Mouse (Mus musculus) brain, embryonic 14.5 days (tissue): Measurements from ENCODE around the gene Cacna2d4. TPM values are rescaled to one million over a fixed set of nuclear protein-coding genes. Genes with fewer than 3 reads are reported as not detected.
"Not testable (repeated sequence)": the region's sequence is repeated elsewhere in the genome, so short reads cannot be mapped to it uniquely, and the experiment has no call there.

Source experiments
- DNase-seq: peaks from one replicate; pipeline ENCODE4 v3.0.0-alpha.2; 2011; ENCODE audit warnings: low read depth
- CTCF ChIP-seq: fragments of 200-500 bp; IDR thresholded peaks from 2 replicates; pipeline ENCODE4 v1.5.1; 2012; ENCODE audit warnings: inconsistent platforms, mild to moderate bottlenecking, moderate library complexity, borderline replicate concordance; ENCODE audit not compliant: insufficient read depth, insufficient read length; ENCODE audit errors: extremely low read depth
- POLR2A ChIP-seq: fragments of 200-500 bp; IDR thresholded peaks from 2 replicates; pipeline ENCODE4 v1.6.1; 2012; ENCODE audit warnings: mild to moderate bottlenecking, inconsistent platforms, borderline replicate concordance; ENCODE audit not compliant: poor library complexity, insufficient read depth, insufficient read length, severe bottlenecking; ENCODE audit errors: extremely low read depth
- polyA plus RNA-seq: library from polyadenylated mRNA; depleted of rRNA; stranded (reverse); fragments of >200 nt; gene quantifications from 2 replicates; pipeline ENCODE4 v1.2.3, GENCODE M21; 2012

Gene Cacna2d4
- polyA plus RNA-seq, 1 experiment, result 0.67 TPM

DNA sequence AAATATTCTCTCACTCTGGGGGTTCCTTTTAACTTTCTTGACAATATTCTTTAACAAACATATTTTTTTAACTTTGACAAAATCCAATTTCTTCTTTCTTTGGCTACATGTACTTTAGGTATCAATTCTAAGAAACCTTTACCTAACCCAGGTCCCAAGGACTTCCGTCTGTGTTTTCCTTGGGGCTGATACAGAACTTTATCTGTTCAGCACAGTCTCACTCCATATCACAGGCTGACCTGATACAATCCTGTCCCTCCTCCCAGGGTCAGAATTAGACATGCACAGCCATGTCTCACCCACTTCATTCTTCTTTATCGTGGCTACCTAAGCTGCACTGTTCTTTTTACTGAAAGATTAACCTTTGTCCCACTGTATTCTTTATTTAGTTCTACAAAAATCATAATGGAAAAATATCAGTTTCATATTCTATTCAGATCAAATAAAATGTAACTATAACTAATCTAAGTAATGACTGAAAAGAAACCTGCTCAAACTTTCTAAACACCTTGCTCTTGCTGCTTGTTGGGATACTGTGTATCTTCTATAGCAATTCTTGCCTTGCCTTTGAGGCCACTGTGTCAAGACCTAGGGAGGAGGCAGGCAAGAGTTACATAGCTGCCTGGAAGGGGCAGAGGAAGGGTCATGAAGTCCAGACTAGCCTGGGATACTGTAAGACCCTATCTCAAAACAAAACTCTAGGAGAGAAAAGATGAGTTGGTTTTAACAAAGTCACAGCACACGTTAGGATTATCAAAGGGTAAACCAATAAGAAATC is 124.8 kb downstream of the Cacna2d4 start:
- no peak for DNase-seq
- TF ChIP-seq CTCF, result no peak
- TF ChIP-seq POLR2A, result no peak

GRCm38 (mm10) chr6:119363593-119363992 is 127.3 kb downstream of the Cacna2d4 start:
- no peak for DNase-seq
- TF ChIP-seq CTCF (no peak), POLR2A (no peak)

- DNase-seq, result not testable (repeated sequence)
Observed at GRCm38 (mm10) chr6:119366800-119367199, 130.5 kb downstream of the Cacna2d4 start.

GRCm38 (mm10) chr6:119367382-119367781 is 131.1 kb downstream of the Cacna2d4 start:
- DNase-seq, result no peak

DNA sequence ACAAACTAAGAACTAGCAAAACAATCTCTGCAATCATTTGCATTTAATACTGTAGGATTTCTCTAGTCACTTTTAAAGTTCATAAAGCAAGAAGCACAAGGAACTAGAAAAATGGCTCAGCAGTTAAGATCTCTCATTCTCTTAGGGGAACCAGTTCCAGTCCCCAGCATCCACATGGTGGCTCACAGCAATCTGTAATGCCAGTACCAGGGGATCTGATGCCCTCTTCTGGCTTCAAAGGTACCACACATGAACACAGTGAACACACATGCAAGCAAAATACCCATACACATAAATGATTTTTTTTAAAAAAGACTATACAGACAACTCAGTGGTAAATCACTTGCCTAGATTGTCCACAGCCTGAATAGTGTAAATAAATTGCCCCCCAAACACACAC is 135.3 kb downstream of the Cacna2d4 start:
- TF ChIP-seq CTCF, result no peak
- TF ChIP-seq POLR2A, result no peak
- peak; percentile 17 for DNase-seq

More at GRCm38 (mm10) chr6:119367382-119367781, 131.1 kb downstream of the Cacna2d4 start:
- TF ChIP-seq CTCF, result no peak
- no peak for TF ChIP-seq POLR2A

GRCm38 (mm10) chr6:119372237-119372636 is 135.9 kb downstream of the Cacna2d4 start:
- DNase-seq, result no peak
- no peak for TF ChIP-seq CTCF
- TF ChIP-seq POLR2A, result no peak

GRCm38 (mm10) chr6:119373000-119373705 is 136.8 kb downstream of the Cacna2d4 start:
- TF ChIP-seq CTCF, result no peak
- TF ChIP-seq POLR2A, result no peak
- no peak for DNase-seq

DNA sequence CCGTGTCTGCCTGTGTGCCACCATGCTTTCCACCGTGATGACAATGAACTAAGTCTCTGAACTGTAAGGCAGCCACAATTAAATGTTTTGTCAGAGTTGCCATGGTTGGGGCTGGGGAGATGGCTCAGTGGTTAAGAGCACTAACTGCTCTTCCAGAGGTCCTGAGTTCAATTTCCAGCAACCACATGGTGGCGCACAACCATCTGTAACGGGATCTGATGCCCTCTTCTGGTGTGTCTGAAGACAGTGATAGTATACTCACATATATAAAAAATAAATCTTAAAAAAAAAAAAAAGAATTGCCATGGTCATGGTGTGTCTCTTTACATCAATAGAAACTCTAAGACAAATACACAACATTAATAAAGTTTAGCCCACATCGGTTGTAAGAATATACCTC is 138.7 kb downstream of the Cacna2d4 start:
- DNase-seq, result no peak
- TF ChIP-seq POLR2A, result no peak
- TF ChIP-seq CTCF, result no peak

DNA sequence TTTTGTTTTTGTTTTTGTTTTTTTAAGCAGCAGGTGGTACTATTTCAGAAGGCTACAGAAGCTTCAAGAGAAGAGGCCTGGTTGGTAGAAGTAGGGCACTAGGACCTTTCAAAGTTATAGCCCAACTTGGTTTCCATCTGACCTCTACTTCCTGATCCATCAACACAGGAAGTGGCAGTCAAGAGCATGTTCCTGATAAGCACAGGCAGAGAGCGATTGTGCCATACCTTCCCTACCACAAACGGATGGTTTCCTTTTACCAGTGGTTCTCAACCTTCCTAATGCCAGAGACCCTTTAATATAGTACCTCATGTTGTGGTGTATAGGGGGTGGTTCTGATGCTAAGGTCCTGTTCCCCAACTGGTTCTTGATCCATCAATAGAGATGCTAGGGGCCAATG is 141.3 kb downstream of the Cacna2d4 start:
- DNase-seq, result no peak
- TF ChIP-seq POLR2A (no peak), CTCF (no peak)

DNA sequence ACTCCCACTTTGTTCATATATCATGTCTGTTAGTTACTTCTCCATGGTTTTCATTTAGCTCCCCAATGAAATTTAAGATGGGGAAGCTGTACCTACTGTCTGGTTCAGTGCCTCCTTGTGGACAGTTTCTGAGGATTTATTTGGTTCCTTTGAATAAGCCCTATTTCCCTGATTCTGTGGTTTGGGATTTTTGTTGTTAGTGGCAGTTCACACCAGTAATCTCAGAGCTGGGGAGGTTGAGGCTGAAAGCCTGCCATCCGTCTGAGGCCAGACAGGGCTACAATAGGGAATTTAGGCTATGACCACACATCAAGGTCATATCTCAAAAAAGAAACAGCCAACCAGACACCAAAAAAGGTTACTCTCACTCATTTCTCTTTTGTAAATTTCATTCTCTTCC is 142.3 kb downstream of the Cacna2d4 start:
- TF ChIP-seq CTCF, result no peak
- no peak for DNase-seq

GRCm38 (mm10) chr6:119385668-119386067 is 149.3 kb downstream of the Cacna2d4 start:
- no peak for TF ChIP-seq CTCF
- no peak for TF ChIP-seq POLR2A
- no peak for DNase-seq

DNA sequence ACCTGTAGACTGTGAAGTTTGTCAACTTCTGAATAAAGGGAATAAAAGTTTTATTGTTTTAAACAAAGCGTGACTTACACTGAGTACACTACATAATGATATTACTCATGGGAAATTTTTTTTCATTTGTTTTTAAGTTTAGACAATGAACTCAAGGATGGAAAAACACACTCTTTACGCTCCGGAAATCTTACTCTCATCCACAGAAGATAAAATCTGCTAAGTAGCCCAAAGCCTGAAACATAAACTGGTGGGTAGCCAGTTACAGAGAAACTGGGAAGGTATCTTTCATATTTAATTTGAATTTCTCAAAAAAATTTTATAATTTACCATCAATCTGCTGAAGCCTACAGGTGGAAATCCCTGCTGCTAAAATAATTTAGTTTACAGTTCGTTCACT is 150.1 kb downstream of the Cacna2d4 start:
- TF ChIP-seq CTCF, result no peak
- no peak for TF ChIP-seq POLR2A
- DNase-seq, result no peak
